Mouse (Mus musculus) lung, adult 2 months (tissue): ENCODE results near the gene Peg10.
A peak's percentile ranks its signal among the peaks of the same experiment; 100 is the strongest.

ENCODE experiments used
- CTCF ChIP-seq: fragments of 200-500 bp; IDR thresholded peaks from 2 replicates; pipeline ENCODE4 v1.5.1; 2011; ENCODE audit warnings: mild to moderate bottlenecking, low read length, control low read depth; ENCODE audit not compliant: insufficient read depth
- POLR2A ChIP-seq: fragments of 200-500 bp; IDR thresholded peaks from 2 replicates; pipeline ENCODE4 v1.6.1; 2011; ENCODE audit warnings: low read depth, mild to moderate bottlenecking, control low read depth, low read length, borderline replicate concordance; ENCODE audit errors: extremely low read depth

DNA sequence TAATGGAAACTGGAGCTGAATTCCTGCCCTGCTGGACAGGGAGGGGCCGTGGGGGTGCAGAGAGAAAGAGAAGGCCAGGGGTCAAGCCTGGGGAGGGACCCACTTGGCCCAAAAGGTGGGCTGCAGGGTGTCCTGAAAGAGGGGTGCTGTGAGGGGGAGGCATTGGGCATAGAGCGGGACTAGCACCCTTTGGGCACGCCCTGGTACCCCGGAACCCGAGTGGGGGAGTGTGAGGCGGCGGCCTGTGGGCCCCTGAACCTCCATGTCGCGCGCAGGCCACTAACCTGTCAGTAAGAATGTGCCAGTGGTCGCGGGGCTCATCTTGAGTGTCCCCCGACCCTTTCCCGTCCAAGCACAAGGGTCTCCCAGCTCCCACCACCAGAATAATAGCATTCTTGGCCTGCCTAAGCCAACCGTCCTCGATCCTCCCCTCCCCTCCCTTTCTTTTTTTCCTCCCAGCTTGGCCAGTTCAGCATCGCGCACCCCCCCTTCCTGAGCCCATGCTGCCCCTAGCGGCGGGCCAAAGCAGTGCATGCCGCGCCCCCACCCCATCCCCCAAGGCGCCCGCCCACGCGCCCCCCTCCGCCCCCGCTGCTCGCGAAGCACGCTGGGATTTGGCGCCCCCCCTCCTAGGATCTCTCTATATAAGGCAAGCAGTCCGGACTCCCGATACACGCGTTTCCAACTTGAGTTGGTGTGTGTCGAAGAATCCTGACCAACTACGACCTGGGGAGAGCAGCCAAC lies at the start of gene Peg10, which contains the start of gene Sgce:
- TF ChIP-seq POLR2A (peak; percentile 64; the same call in 1 of the 2 replicates), CTCF (0 out of 2 replicates have a peak, but pooled peaks have one; percentile 33)
